Mouse (Mus musculus): ENCODE measurements around the gene Sik1. TPM values are rescaled to one million over a fixed set of nuclear protein-coding genes. Genes with fewer than 3 reads are reported as not detected.

The Sik1 gene
- 25.0 and 26.2 TPM in 2 replicates for polyA plus RNA-seq (2014; fragmentation: Nextera tagmentation; extraction: Ambion mirVana)

GRCm38 (mm10) chr17:31855597-31856518 is at the start of gene Sik1:
Sik1 (minus strand) TSS chr17:31855804.
- Histone ChIP-seq H3K4me2 (peak within 1 kb of the TSS; percentile 84), H3K4me1 (ENCODE audit: insufficient read depth) (peaks cover 18% of the 10 kb centered on the region), H3K9ac (peak within 1 kb of the TSS; percentile 94), H3K4me3 (ENCODE audit: low read depth, low read length) (peak within 1 kb of the TSS; percentile 94), H3K9me3 (ENCODE audit: low read depth, low read length) (no peaks in the 10 kb centered on the region), H3K27ac (ENCODE audit: low read depth) (peak within 1 kb of the TSS; percentile 98), H3K27me3 (ENCODE audit: insufficient read depth, low read length) (no peaks in the 10 kb centered on the region), H3K36me3 (ENCODE audit: insufficient read depth) (peaks cover 23% of the 10 kb centered on the region)
- TF ChIP-seq CTCF (IDR thresholded peaks at IDR 0.05; ENCODE audit: low read depth) = peak; percentile 55
- DNase-seq = peak; percentile 99
- peak; percentile 80 for ATAC-seq (ENCODE audit: insufficient read depth)
- under 1% methylated on average over 85 of the region's 92 CpGs for WGBS

GRCm38 (mm10) chr17:31905201-31905790 is 49.7 kb upstream of the Sik1 start:
- Histone ChIP-seq H3K9me3 (ENCODE audit: low read depth, low read length) (no peaks in the 10 kb centered on the region), H3K9ac (0 out of 2 replicates have a peak overlapping the region, but pooled peaks have one; percentile 2), H3K4me3 (ENCODE audit: low read depth, low read length) (no peak overlapping the region), H3K27me3 (ENCODE audit: insufficient read depth, low read length) (no peaks in the 10 kb centered on the region), H3K27ac (ENCODE audit: low read depth) (peak overlapping the region; percentile 77), H3K36me3 (ENCODE audit: insufficient read depth) (no peaks in the 10 kb centered on the region), H3K4me2 (peak overlapping the region; percentile 3; the same call in 1 of the 2 replicates), H3K4me1 (ENCODE audit: insufficient read depth) (peaks cover 7% of the 10 kb centered on the region)
- DNase-seq (no peak), ATAC-seq (ENCODE audit: insufficient read depth) (no peak)
- TF ChIP-seq CTCF (IDR thresholded peaks at IDR 0.05; ENCODE audit: low read depth) = no peak
- 86% methylated on average over 9 of the region's 9 CpGs for WGBS

GRCm38 (mm10) chr17:31904036-31904435 is 48.4 kb upstream of the Sik1 start:
- WGBS = 85% methylated on average over 7 of the region's 7 CpGs
- DNase-seq (no peak), ATAC-seq (ENCODE audit: insufficient read depth) (no peak)
- TF ChIP-seq CTCF (IDR thresholded peaks at IDR 0.05; ENCODE audit: low read depth) = no peak
- Histone ChIP-seq H3K9me3 (ENCODE audit: low read depth, low read length) (no peaks in the 10 kb centered on the region), H3K9ac (no peak overlapping the region), H3K27me3 (ENCODE audit: insufficient read depth, low read length) (no peaks in the 10 kb centered on the region), H3K36me3 (ENCODE audit: insufficient read depth) (no peaks in the 10 kb centered on the region), H3K4me3 (ENCODE audit: low read depth, low read length) (no peak overlapping the region), H3K4me1 (ENCODE audit: insufficient read depth) (peaks cover 7% of the 10 kb centered on the region), H3K4me2 (no peak overlapping the region), H3K27ac (ENCODE audit: low read depth) (no peak overlapping the region)

- Histone ChIP-seq H3K9me3 (ENCODE audit: low read depth, low read length) (no peaks in the 10 kb centered on the region), H3K4me1 (ENCODE audit: insufficient read depth) (peaks cover 7% of the 10 kb centered on the region), H3K4me3 (ENCODE audit: low read depth, low read length) (no peak overlapping the region), H3K27me3 (ENCODE audit: insufficient read depth, low read length) (no peaks in the 10 kb centered on the region), H3K9ac (no peak overlapping the region), H3K36me3 (ENCODE audit: insufficient read depth) (no peaks in the 10 kb centered on the region), H3K4me2 (no peak overlapping the region), H3K27ac (ENCODE audit: low read depth) (no peak overlapping the region)
- DNase-seq = no peak
- 73% methylated on average over 3 of the region's 3 CpGs for WGBS
- no peak for TF ChIP-seq CTCF (IDR thresholded peaks at IDR 0.05; ENCODE audit: low read depth)
- no peak for ATAC-seq (ENCODE audit: insufficient read depth)
Measured at GRCm38 (mm10) chr17:31902630-31903198, 47.1 kb upstream of the Sik1 start.

- Histone ChIP-seq H3K27ac (ENCODE audit: low read depth) (peak overlapping the region; percentile 74), H3K9ac (no peak overlapping the region), H3K9me3 (ENCODE audit: low read depth, low read length) (no peaks in the 10 kb centered on the region), H3K4me1 (ENCODE audit: insufficient read depth) (peaks cover 9% of the 10 kb centered on the region), H3K36me3 (ENCODE audit: insufficient read depth) (no peaks in the 10 kb centered on the region), H3K4me3 (ENCODE audit: low read depth, low read length) (no peak overlapping the region), H3K4me2 (no peak overlapping the region), H3K27me3 (ENCODE audit: insufficient read depth, low read length) (no peaks in the 10 kb centered on the region)
- WGBS = 18% methylated on average over 11 of the region's 11 CpGs
- peak; percentile 60 for DNase-seq
- peak; percentile 36 for ATAC-seq (ENCODE audit: insufficient read depth)
- TF ChIP-seq CTCF (IDR thresholded peaks at IDR 0.05; ENCODE audit: low read depth) = no peak
Measured at GRCm38 (mm10) chr17:31901461-31902204, 46.0 kb upstream of the Sik1 start.

- Histone ChIP-seq H3K9me3 (ENCODE audit: low read depth, low read length) (no peaks in the 10 kb centered on the region), H3K36me3 (ENCODE audit: insufficient read depth) (no peaks in the 10 kb centered on the region), H3K27me3 (ENCODE audit: insufficient read depth, low read length) (no peaks in the 10 kb centered on the region), H3K4me2 (no peak overlapping the region), H3K4me3 (ENCODE audit: low read depth, low read length) (no peak overlapping the region), H3K9ac (no peak overlapping the region), H3K27ac (ENCODE audit: low read depth) (no peak overlapping the region), H3K4me1 (ENCODE audit: insufficient read depth) (peaks cover 14% of the 10 kb centered on the region)
- 54% methylated on average over 5 of the region's 5 CpGs for WGBS
- TF ChIP-seq CTCF (IDR thresholded peaks at IDR 0.05; ENCODE audit: low read depth) = no peak
- no peak for DNase-seq
- no peak for ATAC-seq (ENCODE audit: insufficient read depth)
Measured at GRCm38 (mm10) chr17:31898941-31899340, 43.3 kb upstream of the Sik1 start.
